ENCODE assay signal across 9 mouse cellular contexts in the genomic region with DNA sequence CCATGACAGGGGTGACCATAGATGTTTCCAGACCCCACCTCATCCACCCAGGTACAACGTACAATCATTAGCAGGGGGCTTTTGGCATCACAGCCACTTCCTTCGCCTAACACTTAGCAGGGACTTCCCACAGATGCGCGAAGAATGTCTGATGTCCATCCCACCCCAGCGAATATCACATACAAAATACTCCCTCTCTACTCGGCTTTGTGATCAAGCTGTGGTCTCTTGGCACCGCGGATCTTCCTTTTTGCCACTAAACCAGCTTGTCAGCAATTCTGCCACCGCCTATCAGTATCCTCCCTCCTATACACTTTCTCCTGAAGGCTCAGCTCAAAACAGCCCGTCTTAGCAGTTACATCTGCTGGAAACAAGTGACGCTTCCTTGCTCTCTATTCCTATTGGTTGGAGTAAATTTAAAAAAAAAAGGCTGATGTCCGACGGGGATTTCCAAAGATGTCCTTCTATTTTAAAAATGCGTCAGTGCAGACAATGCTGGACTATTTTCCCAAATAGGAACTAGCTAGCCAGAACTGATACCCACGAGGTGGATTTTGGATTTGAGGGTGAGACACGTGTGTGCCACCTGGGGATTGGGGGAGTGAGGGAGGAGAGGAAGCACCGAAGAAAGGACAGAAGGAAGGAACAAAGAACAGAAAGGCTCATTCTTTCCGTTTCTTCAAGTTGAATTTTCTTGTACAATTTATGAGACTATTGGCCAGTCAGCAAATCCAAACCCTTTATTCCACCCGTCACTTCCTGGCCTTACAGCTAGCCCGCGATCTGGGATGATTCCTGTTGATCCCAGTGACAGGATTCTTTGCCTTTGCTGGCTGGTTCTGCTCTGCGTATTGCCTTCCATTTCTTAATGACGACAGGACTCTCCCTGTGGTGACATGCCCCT. TPM values are rescaled to one million over a fixed set of nuclear protein-coding genes. Genes with fewer than 3 reads are reported as not detected.
DNase-seq lines count a peak whose midpoint lies in the region; ATAC-seq and TF ChIP-seq lines count a peak whose summit lies in the region.
"Had no signal": no experiment of that assay in that cellular context is flagged by ENCODE, and none has a peak within 500 bp of the region (broad histone marks: within the 10 kb centered on the region; RNA-seq: fewer than 3 reads in every experiment).

No protein-coding gene starts in this region.

- no peak overlapping the region for H3K9ac ChIP-seq in liver, embryonic 14.5 days (replicated peaks)

- TF ChIP-seq EP300 in liver, embryonic 14.5 days (IDR thresholded peaks at IDR 0.05; ENCODE audit: low read depth): no peak

- H3K27ac ChIP-seq in liver, embryonic 14.5 days: no peak overlapping the region

- no peak overlapping the region for H3K4me3 ChIP-seq in liver, embryonic 14.5 days (ENCODE audit: insufficient read depth in 1 of 2, low read depth in 2 of 2, low read length in 2 of 2)

- H3K4me2 ChIP-seq in liver, embryonic 14.5 days (ENCODE audit: low read depth): peak overlapping the region; percentile 28

- peak; percentile 73 for DNase-seq in left cerebral cortex, adult 11 months (ENCODE audit: low spot score)
- DNase-seq in left cerebral cortex, adult 8-10 months (ENCODE audit: low spot score in 2 of 2): no peak
- peak; percentile 69 for DNase-seq in c-Kit-positive CD71-negative TER-119-negative erythroid progenitor cells, embryonic 14.5 days (ENCODE audit: low read depth)
- peak; percentile 85 for DNase-seq in heart, adult 9 months (ENCODE audit: low spot score in 2 of 2)
- peak; percentile 41 for DNase-seq in kidney, adult 18-20 months
- DNase-seq in liver, embryonic 14.5 days (ENCODE audit: low read depth in 3 of 3, low spot score in 3 of 3): peak in 2 of 3 experiments; percentile 20 to 39
- peak; percentile 32 for DNase-seq in neural tube, embryonic 10.5 days (ENCODE audit: extremely low spot score, low spot score)
- no peak for DNase-seq in gastrocnemius, postnatal 25 days

- ATAC-seq in liver, embryonic 14.5 days (ENCODE audit: insufficient read depth): no peak

- 23% methylated on average over 23 of the region's 23 CpGs for WGBS in liver, embryonic 14.5 days (ENCODE audit: insufficient replicate concordance)

- no peaks in the 10 kb centered on the region for H3K9me3 ChIP-seq in liver, embryonic 14.5 days (ENCODE audit: control insufficient read depth, low read length)

- no peaks in the 10 kb centered on the region for H3K36me3 ChIP-seq in liver, embryonic 14.5 days (replicated peaks; ENCODE audit: control insufficient read depth, insufficient read depth, low read depth)

- TF ChIP-seq CTCF in liver, embryonic 14.5 days (IDR thresholded peaks at IDR 0.05; ENCODE audit: low read depth): no peak

- H3K27me3 ChIP-seq in liver, embryonic 14.5 days (ENCODE audit: control insufficient read depth, insufficient read depth, low read length): no peaks in the 10 kb centered on the region

- peaks cover 0 to 3% of the 10 kb centered on the region in 2 experiments; a peak in 1 of 4 replicates for H3K4me1 ChIP-seq in liver, embryonic 14.5 days (replicated peaks; ENCODE audit: control insufficient read depth in 2 of 2, insufficient read depth in 2 of 2, low read length in 1 of 2)

RNA-seq across cellular contexts. Expression of a gene that starts 8.5 kb away (rescaled TPM):
- 10 to 100 TPM in 2 of 4 experiments, 1 to 10 TPM in 2; 3.4 to 37.3 (median 13.3) TPM for total RNA-seq in left cerebral cortex, adult 8-10 months (2022)
- polyA plus RNA-seq in liver, embryonic 14.5 days (2012; rRNA removed): 1.1 and 1.5 TPM in 2 replicates
- polyA plus RNA-seq in liver, embryonic 14.5 days (2014; fragmentation: Nextera tagmentation; extraction: Ambion mirVana): 1.8 and 2.5 TPM in 2 replicates
- total RNA-seq in gastrocnemius, postnatal 25 days (2021): 1 to 10 TPM; 4.4 to 4.5 TPM

RNA-seq across cellular contexts. Expression of a gene that starts 9.5 kb away (rescaled TPM):
- 10 to 100 TPM in 2 of 4 experiments, 1 to 10 TPM in 2; 2.7 to 26.0 (median 9.3) TPM for total RNA-seq in left cerebral cortex, adult 8-10 months (2022)
- 0.65 and 0.91 TPM in 2 replicates for polyA plus RNA-seq in liver, embryonic 14.5 days (2012; rRNA removed)
- polyA plus RNA-seq in liver, embryonic 14.5 days (2014; fragmentation: Nextera tagmentation; extraction: Ambion mirVana): 0.80 and 0.83 TPM in 2 replicates
- total RNA-seq in gastrocnemius, postnatal 25 days (2021): 1 to 10 TPM; 3.9 to 5.5 TPM

RNA-seq across cellular contexts. Expression of a gene that starts 29.3 kb away (rescaled TPM):
- not detected for total RNA-seq in left cerebral cortex, adult 8-10 months (2022)
- 0.01 TPM in 1 of 2 replicates, not detected in the other for polyA plus RNA-seq in liver, embryonic 14.5 days (2012; rRNA removed)
- not detected in 2 replicates for polyA plus RNA-seq in liver, embryonic 14.5 days (2014; fragmentation: Nextera tagmentation; extraction: Ambion mirVana)
- total RNA-seq in gastrocnemius, postnatal 25 days (2021): not detected
- total RNA-seq: adrenal gland, adult 18-20 months had no signal

RNA-seq across cellular contexts. Expression of a gene that starts 38.7 kb away (rescaled TPM):
- 10 to 100 TPM in 2 of 4 experiments, 1 to 10 TPM in 2; 2.4 to 30.3 (median 11.7) TPM for total RNA-seq in left cerebral cortex, adult 8-10 months (2022)
- 2.0 and 2.3 TPM in 2 replicates for polyA plus RNA-seq in liver, embryonic 14.5 days (2012; rRNA removed)
- polyA plus RNA-seq in liver, embryonic 14.5 days (2014; fragmentation: Nextera tagmentation; extraction: Ambion mirVana): 3.2 and 3.3 TPM in 2 replicates
- 1 to 10 TPM; 2.7 to 3.3 TPM for total RNA-seq in gastrocnemius, postnatal 25 days (2021)

RNA-seq across cellular contexts. Expression of a gene that starts 57.4 kb away (rescaled TPM):
- total RNA-seq in left cerebral cortex, adult 8-10 months (2022): 1 to 10 TPM in 2 of 4 experiments, under 1 TPM in 2; 0.54 to 1.3 (median 0.90) TPM
- 0.13 and 0.20 TPM in 2 replicates for polyA plus RNA-seq in liver, embryonic 14.5 days (2012; rRNA removed)
- polyA plus RNA-seq in liver, embryonic 14.5 days (2014; fragmentation: Nextera tagmentation; extraction: Ambion mirVana): 0.13 and 0.17 TPM in 2 replicates
- total RNA-seq in gastrocnemius, postnatal 25 days (2021): under 1 TPM in 1 of 2 experiments, not detected in 1; 0.13 TPM

Comparison
In these comparisons a context has a peak if more than half of its experiments do, and no peak if none do; other contexts are left out.
1. DNase-seq: peak in left cerebral cortex, adult 11 months (single experiment), c-Kit-positive CD71-negative TER-119-negative erythroid progenitor cells, embryonic 14.5 days (single experiment), heart, adult 9 months (2 of 2), kidney, adult 18-20 months (single experiment), liver, embryonic 14.5 days (2 of 3) and neural tube, embryonic 10.5 days (single experiment); none in left cerebral cortex, adult 8-10 months (0 of 2) and gastrocnemius, postnatal 25 days (single experiment).